Mouse (Mus musculus) R1 (cell line): ENCODE data around the gene Gm10719.
"Not testable (repeated sequence)": the region's sequence is repeated elsewhere in the genome, so short reads cannot be mapped to it uniquely, and the experiment has no call there.

Experiments
- DNase-seq: peaks from one replicate; pipeline ENCODE4 v3.0.0-alpha.2; 2018; ENCODE audit warnings: low read depth, low spot score

The Gm10719 gene

GRCm38 (mm10) chr9:3017108-3017507, at the start of gene Gm10719:
TSS of gene Gm10719 (plus strand) at chr9:3017408.
- DNase-seq, result not testable (repeated sequence)

DNA sequence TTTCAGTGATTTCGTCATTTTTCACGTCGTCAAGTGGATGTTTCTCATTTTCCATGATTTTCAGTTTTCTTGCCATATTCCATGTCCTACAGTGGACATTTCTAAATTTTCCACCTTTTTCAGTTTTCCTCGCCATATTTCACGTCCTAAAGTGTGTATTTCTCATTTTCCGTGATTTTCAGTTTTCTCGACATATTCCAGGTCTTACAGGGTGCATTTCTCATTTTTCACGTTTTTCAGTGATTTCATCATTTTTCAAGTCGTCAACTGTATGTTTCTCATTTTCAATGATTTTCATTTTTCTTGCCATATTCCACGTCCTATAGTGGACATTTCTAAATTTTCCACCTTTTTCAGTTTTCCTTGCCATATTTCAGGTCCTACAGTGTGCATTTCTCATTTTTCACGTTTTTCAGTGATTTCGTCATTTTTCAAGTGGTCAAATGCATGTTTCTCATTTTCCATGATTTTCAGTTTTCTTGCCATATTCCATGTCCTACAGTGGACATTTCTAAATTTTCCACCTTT, 16.7 kb upstream of the Gm10719 start, which contains the start of gene Gm10722:
Gene Gm10722 (plus strand): TSS at position 478 of the 528 bp plus-strand sequence.
- peak; percentile 69 for DNase-seq

GRCm38 (mm10) chr9:3001006-3001405, 16.2 kb upstream of the Gm10719 start:
- not testable (repeated sequence) for DNase-seq

DNA sequence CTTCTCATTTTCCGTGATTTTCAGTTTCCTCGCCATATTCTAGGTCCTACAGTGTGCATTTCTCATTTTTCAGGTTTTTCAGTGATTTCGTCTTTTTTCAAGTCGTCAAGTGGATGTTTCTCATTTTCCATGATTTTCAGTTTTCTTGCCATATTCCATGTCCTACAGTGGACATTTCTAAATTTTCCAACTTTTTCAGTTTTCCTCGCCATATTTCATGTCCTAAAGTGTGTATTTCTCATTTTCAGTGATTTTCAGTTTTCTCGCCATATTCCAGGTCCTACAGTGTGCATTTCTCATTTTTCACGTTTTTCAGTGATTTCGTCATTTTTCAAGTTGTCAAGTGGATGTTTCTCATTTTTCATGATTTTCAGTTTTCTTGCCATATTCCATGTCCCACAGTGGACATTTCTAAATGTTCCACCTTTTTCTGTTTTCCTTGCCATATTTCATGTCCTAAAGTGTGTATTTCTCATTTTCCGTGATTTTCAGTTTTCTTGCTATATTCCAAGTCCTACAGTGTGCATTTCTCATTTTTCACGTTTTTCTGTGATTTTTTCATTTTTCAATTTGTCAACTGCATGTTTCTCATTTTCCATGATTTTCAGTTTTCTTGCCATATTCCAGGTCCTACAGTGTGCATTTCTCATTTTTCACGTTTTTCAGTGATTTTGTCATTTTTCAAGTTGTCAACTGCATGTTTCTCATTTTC, 15.1 kb upstream of the Gm10719 start:
- peak; percentile 64 for DNase-seq

- DNase-seq, result not testable (repeated sequence)
Measured at GRCm38 (mm10) chr9:3002794-3003396, 14.3 kb upstream of the Gm10719 start, which contains the start of gene Gm11168. TSS of gene Gm11168 (plus strand) at chr9:3003346.

DNA sequence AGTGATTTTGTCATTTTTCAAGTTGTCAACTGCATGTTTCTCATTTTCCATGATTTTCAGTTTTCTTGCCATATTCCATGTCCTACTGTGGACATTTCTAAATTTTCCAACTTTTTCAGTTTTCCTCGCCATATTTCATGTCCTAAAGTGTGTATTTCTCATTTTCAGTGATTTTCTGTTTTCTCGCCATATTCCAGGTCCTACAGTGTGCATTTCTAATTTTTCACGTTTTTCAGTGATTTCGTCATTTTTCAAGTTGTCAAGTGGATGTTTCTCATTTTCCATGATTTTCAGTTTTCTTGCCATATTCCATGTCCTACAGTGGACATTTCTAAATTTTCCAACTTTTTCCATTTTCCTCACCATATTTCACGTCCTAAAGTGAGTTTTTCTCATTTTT, 11.0 kb upstream of the Gm10719 start:
- not testable (repeated sequence) for DNase-seq

DNA sequence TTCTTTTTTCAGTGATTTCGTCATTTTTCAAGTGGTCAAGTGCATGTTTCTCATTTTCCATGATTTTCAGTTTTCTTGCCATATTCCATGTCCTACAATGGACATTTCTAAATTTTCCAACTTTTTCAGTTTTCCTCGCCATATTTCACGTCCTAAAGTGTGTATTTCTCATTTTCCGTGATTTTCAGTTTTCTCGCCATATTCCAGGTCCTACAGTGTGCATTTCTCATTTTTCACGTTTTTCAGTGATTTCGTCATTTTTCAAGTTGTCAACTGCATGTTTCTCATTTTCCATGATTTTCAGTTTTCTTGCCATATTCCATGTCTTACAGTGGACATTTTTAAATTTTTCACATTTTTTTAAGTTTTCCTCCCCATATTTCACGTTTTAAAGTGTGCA, 10.6 kb upstream of the Gm10719 start:
- not testable (repeated sequence) for DNase-seq

- DNase-seq, result peak; percentile 34
Measured at GRCm38 (mm10) chr9:3007272-3007671, 9.9 kb upstream of the Gm10719 start.

DNA sequence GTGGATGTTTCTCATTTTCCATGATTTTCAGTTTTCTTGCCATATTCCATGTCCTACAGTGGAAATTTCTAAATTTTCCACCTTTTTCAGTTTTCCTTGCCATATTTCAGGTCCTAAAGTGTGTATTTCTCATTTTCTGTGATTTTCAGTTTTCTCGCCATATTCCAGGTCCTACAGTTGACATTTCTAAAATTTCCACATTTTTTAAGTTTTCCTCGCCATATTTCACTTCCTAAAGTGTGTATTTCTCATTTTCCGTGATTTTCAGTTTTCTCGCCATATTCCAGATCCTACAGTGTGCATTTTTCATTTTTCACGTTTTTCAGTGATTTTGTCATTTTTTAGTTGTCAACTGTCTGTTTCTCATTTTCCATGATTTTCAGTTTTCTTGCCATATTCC, 7.9 kb upstream of the Gm10719 start:
- not testable (repeated sequence) for DNase-seq

GRCm38 (mm10) chr9:3012054-3012621, 5.1 kb upstream of the Gm10719 start:
- DNase-seq, result not testable (repeated sequence)

GRCm38 (mm10) chr9:3012733-3013279, 4.4 kb upstream of the Gm10719 start, which contains the start of gene Gm10721:
TSS of gene Gm10721 (plus strand) at chr9:3013140.
- not testable (repeated sequence) for DNase-seq

DNA sequence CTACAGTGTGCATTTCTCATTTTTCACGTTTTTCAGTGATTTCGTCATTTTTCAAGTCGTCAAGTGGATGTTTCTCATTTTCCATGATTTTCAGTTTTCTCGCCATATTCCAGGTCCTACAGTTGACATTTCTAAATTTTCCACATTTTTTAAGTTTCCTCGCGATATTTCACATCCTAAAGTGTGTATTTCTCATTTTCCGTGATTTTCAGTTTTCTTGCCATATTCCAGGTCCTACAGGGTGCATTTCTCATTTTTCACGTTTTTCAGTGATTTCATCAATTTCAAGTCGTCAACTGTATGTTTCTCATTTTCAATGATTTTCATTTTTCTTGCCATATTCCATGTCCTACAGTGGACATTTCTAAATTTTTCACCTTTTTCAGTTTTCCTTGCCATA, 1.9 kb upstream of the Gm10719 start, which contains the start of gene Gm10720:
Gene Gm10720 (plus strand): TSS at position 301 of the 400 bp plus-strand sequence.
- not testable (repeated sequence) for DNase-seq

- not testable (repeated sequence) for DNase-seq
Measured at GRCm38 (mm10) chr9:3015896-3016295, 1.3 kb upstream of the Gm10719 start.

GRCm38 (mm10) chr9:3018944-3019343, 1.7 kb downstream of the Gm10719 start:
- DNase-seq, result not testable (repeated sequence)

DNA sequence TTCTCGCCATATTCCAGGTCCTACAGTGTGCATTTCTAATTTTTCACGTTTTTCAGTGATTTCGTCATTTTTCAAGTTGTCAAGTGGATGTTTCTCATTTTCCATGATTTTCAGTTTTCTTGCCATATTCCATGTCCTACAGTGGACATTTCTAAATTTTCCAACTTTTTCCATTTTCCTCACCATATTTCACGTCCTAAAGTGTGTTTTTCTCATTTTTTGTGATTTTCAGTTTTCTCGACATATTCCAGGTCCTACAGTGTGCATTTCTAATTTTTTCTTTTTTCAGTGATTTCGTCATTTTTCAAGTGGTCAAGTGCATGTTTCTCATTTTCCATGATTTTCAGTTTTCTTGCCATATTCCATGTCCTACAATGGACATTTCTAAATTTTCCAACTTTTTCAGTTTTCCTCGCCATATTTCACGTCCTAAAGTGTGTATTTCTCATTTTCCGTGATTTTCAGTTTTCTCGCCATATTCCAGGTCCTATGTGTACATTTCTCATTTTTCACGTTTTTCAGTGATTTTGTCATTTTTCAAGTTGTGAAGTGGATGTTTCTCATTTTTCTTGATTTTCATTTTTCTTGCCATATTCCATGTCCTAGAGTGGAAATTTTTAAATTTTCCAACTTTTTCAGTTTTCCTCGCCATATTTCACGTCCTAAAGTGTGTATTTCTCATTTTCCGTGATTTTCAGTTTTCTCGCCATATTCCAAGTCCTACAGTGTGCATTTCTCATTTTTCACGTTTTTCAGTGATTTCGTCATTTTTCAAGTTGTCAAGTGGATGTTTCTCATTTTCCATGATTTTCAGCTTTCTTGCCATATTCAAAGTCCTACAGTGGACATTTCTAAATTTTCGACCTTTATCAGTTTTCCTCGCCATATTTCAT, 2.9 kb downstream of the Gm10719 start:
- DNase-seq, result not testable (repeated sequence)

- peak; percentile 63 for DNase-seq
Measured at GRCm38 (mm10) chr9:3022316-3023008, 5.3 kb downstream of the Gm10719 start.

DNA sequence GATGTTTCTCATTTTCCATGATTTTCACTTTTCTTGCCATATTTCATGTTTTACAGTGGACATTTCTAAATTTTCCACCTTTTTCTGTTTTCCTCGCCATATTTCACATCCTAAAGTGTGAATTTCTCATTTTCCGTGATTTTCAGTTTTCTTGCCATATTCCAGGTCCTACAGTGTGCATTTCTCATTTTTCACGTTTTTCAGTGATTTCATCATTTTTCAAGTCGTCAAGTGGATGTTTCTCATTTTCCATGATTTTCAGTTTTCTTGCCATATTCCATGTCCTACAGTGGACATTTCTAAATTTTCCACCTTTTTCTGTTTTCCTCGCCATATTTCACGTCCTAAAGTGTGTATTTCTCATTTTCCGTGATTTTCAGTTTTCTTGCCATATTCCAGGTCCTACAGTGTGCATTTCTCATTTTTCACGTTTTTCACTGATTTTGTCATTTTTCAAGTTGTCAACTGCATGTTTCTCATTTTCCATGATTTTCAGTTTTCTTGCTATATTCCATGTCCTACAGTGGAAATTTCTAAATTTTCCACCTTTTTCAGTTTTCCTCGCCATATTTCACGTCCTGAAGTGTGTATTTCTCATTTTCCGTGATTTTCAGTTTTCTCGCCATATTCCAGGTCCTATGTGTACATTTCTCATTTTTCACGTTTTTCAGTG, 6.2 kb downstream of the Gm10719 start, which contains the start of gene Gm10718:
Gene Gm10718 (plus strand): TSS at position 236 of the 673 bp plus-strand sequence.
- DNase-seq, result not testable (repeated sequence)

- DNase-seq, result not testable (repeated sequence)
Measured at GRCm38 (mm10) chr9:3023985-3024648, 6.9 kb downstream of the Gm10719 start.
